Mouse (Mus musculus): ENCODE data around the gene Bcar3. TPM values are rescaled to one million over a fixed set of nuclear protein-coding genes. Genes with fewer than 3 reads are reported as not detected.
"Not testable (repeated sequence)": the region's sequence is repeated elsewhere in the genome, so short reads cannot be mapped to it uniquely, and the experiment has no call there.

Gene Bcar3
- polyA plus RNA-seq, 1 experiment from 2014 or later, result 14.0 TPM

GRCm38 (mm10) chr3:122247768-122248100 is 46.2 kb upstream of the Bcar3 start:
- no peaks in the 10 kb centered on the region for H3K27me3 ChIP-seq (ENCODE audit: insufficient read depth, low read length)
- H3K9me3 ChIP-seq (ENCODE audit: low read depth, low read length), result no peaks in the 10 kb centered on the region
- 0 out of 2 replicates have a peak overlapping the region, but pooled peaks have one; percentile 20 for H3K27ac ChIP-seq (ENCODE audit: low read depth)
- H3K9ac ChIP-seq, result 0 out of 2 replicates have a peak overlapping the region, but pooled peaks have one; percentile 15
- H3K4me3 ChIP-seq (ENCODE audit: low read depth, low read length), result peak overlapping the region; percentile 91
- H3K4me2 ChIP-seq, result peak overlapping the region; percentile 74
- WGBS, result 90% methylated on average over 2 of the region's 2 CpGs
- no peaks in the 10 kb centered on the region for H3K36me3 ChIP-seq (ENCODE audit: insufficient read depth)
- peaks cover 5% of the 10 kb centered on the region for H3K4me1 ChIP-seq (ENCODE audit: insufficient read depth)
- DNase-seq (no peak), ATAC-seq (ENCODE audit: insufficient read depth) (no peak)
- TF ChIP-seq CTCF (IDR thresholded peaks at IDR 0.05; ENCODE audit: low read depth), result no peak

- Histone ChIP-seq H3K27ac (ENCODE audit: low read depth) (no peak overlapping the region), H3K4me2 (no peak overlapping the region), H3K4me1 (ENCODE audit: insufficient read depth) (no peaks in the 10 kb centered on the region; the same call in 1 of the 2 replicates), H3K4me3 (ENCODE audit: low read depth, low read length) (no peak overlapping the region), H3K9ac (no peak overlapping the region), H3K9me3 (ENCODE audit: low read depth, low read length) (no peaks in the 10 kb centered on the region), H3K36me3 (ENCODE audit: insufficient read depth) (0 out of 2 replicates have a peak, but pooled peaks cover under 1% of the 10 kb centered on the region), H3K27me3 (ENCODE audit: insufficient read depth, low read length) (no peaks in the 10 kb centered on the region)
- TF ChIP-seq CTCF (IDR thresholded peaks at IDR 0.05; ENCODE audit: low read depth), result no peak
- no peak for DNase-seq
- WGBS, result 40% methylated on average over 3 of the region's 3 CpGs
- ATAC-seq (ENCODE audit: insufficient read depth), result no peak
Observed at GRCm38 (mm10) chr3:122252466-122253253, 41.3 kb upstream of the Bcar3 start.

GRCm38 (mm10) chr3:122254050-122254449 is 39.9 kb upstream of the Bcar3 start:
- not testable (repeated sequence) for H3K4me1 ChIP-seq (ENCODE audit: insufficient read depth); DNase-seq; ATAC-seq (ENCODE audit: insufficient read depth); H3K9me3 ChIP-seq (ENCODE audit: low read depth, low read length); H3K27me3 ChIP-seq (ENCODE audit: insufficient read depth, low read length); H3K4me2 ChIP-seq; H3K27ac ChIP-seq (ENCODE audit: low read depth); H3K9ac ChIP-seq; H3K4me3 ChIP-seq (ENCODE audit: low read depth, low read length)
- WGBS, result 87% methylated on average over 7 of the region's 7 CpGs
- H3K36me3 ChIP-seq (ENCODE audit: insufficient read depth), result peaks cover 11% of the 10 kb centered on the region; the same call in 1 of the 2 replicates

- no peak for ATAC-seq (ENCODE audit: insufficient read depth)
- Histone ChIP-seq H3K4me3 (ENCODE audit: low read depth, low read length) (no peak overlapping the region), H3K36me3 (ENCODE audit: insufficient read depth) (peaks cover 8% of the 10 kb centered on the region; the same call in 1 of the 2 replicates), H3K9me3 (ENCODE audit: low read depth, low read length) (no peaks in the 10 kb centered on the region), H3K9ac (no peak overlapping the region), H3K4me1 (ENCODE audit: insufficient read depth) (0 out of 2 replicates have a peak, but pooled peaks cover under 1% of the 10 kb centered on the region), H3K27ac (ENCODE audit: low read depth) (no peak overlapping the region), H3K4me2 (no peak overlapping the region), H3K27me3 (ENCODE audit: insufficient read depth, low read length) (no peaks in the 10 kb centered on the region)
- no peak; the same call in 1 of the 2 replicates for TF ChIP-seq CTCF (IDR thresholded peaks at IDR 0.05; ENCODE audit: low read depth)
- 66% methylated on average over 5 of the region's 5 CpGs for WGBS
- DNase-seq, result no peak
Observed at GRCm38 (mm10) chr3:122269986-122270385, 23.9 kb upstream of the Bcar3 start.

- H3K9ac ChIP-seq; DNase-seq; H3K4me3 ChIP-seq (ENCODE audit: low read depth, low read length); H3K27ac ChIP-seq (ENCODE audit: low read depth); H3K4me2 ChIP-seq; H3K4me1 ChIP-seq (ENCODE audit: insufficient read depth); H3K27me3 ChIP-seq (ENCODE audit: insufficient read depth, low read length); H3K9me3 ChIP-seq (ENCODE audit: low read depth, low read length); ATAC-seq (ENCODE audit: insufficient read depth): not testable (repeated sequence)
- H3K36me3 ChIP-seq (ENCODE audit: insufficient read depth), result peaks cover 26% of the 10 kb centered on the region
- WGBS, result 75% methylated on average over 1 of the region's 1 CpGs
Observed at GRCm38 (mm10) chr3:122272565-122272964, 21.4 kb upstream of the Bcar3 start.

- DNase-seq, result peak; percentile 28
- H3K4me3 ChIP-seq (ENCODE audit: low read depth, low read length), result peak overlapping the region; percentile 88
- no peaks in the 10 kb centered on the region for H3K27me3 ChIP-seq (ENCODE audit: insufficient read depth, low read length)
- WGBS, result 8% methylated on average over 20 of the region's 20 CpGs
- peak; percentile 34; the same call in 1 of the 2 replicates for TF ChIP-seq CTCF (IDR thresholded peaks at IDR 0.05; ENCODE audit: low read depth)
- peak overlapping the region; percentile 46 for H3K9ac ChIP-seq
- no peak for ATAC-seq (ENCODE audit: insufficient read depth)
- peaks cover 4% of the 10 kb centered on the region; the same call in 1 of the 2 replicates for H3K4me1 ChIP-seq (ENCODE audit: insufficient read depth)
- peak overlapping the region; percentile 81 for H3K4me2 ChIP-seq
- peaks cover 37% of the 10 kb centered on the region for H3K36me3 ChIP-seq (ENCODE audit: insufficient read depth)
- H3K9me3 ChIP-seq (ENCODE audit: low read depth, low read length), result no peaks in the 10 kb centered on the region
- H3K27ac ChIP-seq (ENCODE audit: low read depth), result no peak overlapping the region
Observed at GRCm38 (mm10) chr3:122273407-122274240, 20.3 kb upstream of the Bcar3 start.
